Mouse (Mus musculus) liver, postnatal 0 days (tissue): ENCODE results near the gene Zfand6. TPM values are rescaled to one million over a fixed set of nuclear protein-coding genes. Genes with fewer than 3 reads are reported as not detected.

Experiments
- ATAC-seq: fragments of 200-750 bp; cut with Nextera tagmentation; 2 replicates; pipeline ENCODE4 v1.8.0; 2017; ENCODE audit warnings: mild to moderate bottlenecking, moderate library complexity
- DNase-seq: peaks from one replicate; pipeline ENCODE4 v3.0.0-alpha.2; 2016
- H3K27ac ChIP-seq: fragments of 300-500 bp; sonication (generic); 2 replicates; pipeline ENCODE4 v1.5.1; 2014; ENCODE audit warnings: antibody characterized with exemption, moderate library complexity, mild to moderate bottlenecking, low read depth
- H3K27me3 ChIP-seq: fragments of 300-500 bp; sonication (generic); 2 replicates; pipeline ENCODE4 v1.6.1; 2014; ENCODE audit warnings: low read length, control low read depth, mixed read lengths; ENCODE audit not compliant: insufficient read depth
- H3K36me3 ChIP-seq: fragments of 300-500 bp; sonication (generic); replicated peaks from 2 replicates; pipeline ENCODE4 v1.6.1; 2014; ENCODE audit warnings: mild to moderate bottlenecking, control low read depth, low read length, moderate library complexity, mixed read lengths; ENCODE audit not compliant: insufficient read depth
- H3K4me1 ChIP-seq: fragments of 300-500 bp; sonication (generic); 2 replicates; pipeline ENCODE4 v1.6.1; 2014; ENCODE audit warnings: antibody characterized with exemption, mild to moderate bottlenecking, control low read depth; ENCODE audit not compliant: insufficient read depth
- H3K4me2 ChIP-seq: fragments of 300-500 bp; sonication (generic); 2 replicates; pipeline ENCODE4 v1.6.1; 2014; ENCODE audit warnings: low read depth, mild to moderate bottlenecking, low read length, moderate library complexity, mixed read lengths
- H3K4me3 ChIP-seq: fragments of 300-500 bp; sonication (generic); 2 replicates; pipeline ENCODE4 v1.5.1; 2014; ENCODE audit warnings: low read depth, low read length
- H3K9ac ChIP-seq: fragments of 300-500 bp; sonication (generic); replicated peaks from 2 replicates; pipeline ENCODE4 v1.6.1; 2014; ENCODE audit warnings: mild to moderate bottlenecking, moderate library complexity
- H3K9me3 ChIP-seq: fragments of 300-500 bp; sonication (generic); 2 replicates; pipeline ENCODE4 v1.6.1; 2016; ENCODE audit warnings: mild to moderate bottlenecking, control low read depth, low read length, mixed read lengths
- CTCF ChIP-seq: sonication (generic); IDR thresholded peaks from 2 replicates; pipeline ENCODE4 v1.5.1; 2016; ENCODE audit warnings: antibody characterized with exemption, low read depth
- EP300 ChIP-seq: IDR thresholded peaks from 2 replicates; pipeline ENCODE4 v1.6.1; 2016; ENCODE audit warnings: antibody characterized with exemption, low read depth, mild to moderate bottlenecking
- WGBS: fragments of 180-500 bp; shearing (Covaris S2); extraction: QIAGEN DNeasy Blood & Tissue Kit; methylation state at CpG from one replicate; pipeline ENCODE4 v1.1.7; 2014; ENCODE audit not compliant: insufficient replicate concordance; 5-methylcytosine and 5-hydroxymethylcytosine counted together
- polyA plus RNA-seq: library from polyadenylated mRNA; unstranded; fragments of >200 nt; fragmentation: Nextera tagmentation; extraction: Ambion mirVana; gene quantifications from 2 replicates; pipeline ENCODE4 v1.2.1, GENCODE M21; 2015

Zfand6 gene
- polyA plus RNA-seq, 1 experiment from 2014 or later = 160 TPM

DNA sequence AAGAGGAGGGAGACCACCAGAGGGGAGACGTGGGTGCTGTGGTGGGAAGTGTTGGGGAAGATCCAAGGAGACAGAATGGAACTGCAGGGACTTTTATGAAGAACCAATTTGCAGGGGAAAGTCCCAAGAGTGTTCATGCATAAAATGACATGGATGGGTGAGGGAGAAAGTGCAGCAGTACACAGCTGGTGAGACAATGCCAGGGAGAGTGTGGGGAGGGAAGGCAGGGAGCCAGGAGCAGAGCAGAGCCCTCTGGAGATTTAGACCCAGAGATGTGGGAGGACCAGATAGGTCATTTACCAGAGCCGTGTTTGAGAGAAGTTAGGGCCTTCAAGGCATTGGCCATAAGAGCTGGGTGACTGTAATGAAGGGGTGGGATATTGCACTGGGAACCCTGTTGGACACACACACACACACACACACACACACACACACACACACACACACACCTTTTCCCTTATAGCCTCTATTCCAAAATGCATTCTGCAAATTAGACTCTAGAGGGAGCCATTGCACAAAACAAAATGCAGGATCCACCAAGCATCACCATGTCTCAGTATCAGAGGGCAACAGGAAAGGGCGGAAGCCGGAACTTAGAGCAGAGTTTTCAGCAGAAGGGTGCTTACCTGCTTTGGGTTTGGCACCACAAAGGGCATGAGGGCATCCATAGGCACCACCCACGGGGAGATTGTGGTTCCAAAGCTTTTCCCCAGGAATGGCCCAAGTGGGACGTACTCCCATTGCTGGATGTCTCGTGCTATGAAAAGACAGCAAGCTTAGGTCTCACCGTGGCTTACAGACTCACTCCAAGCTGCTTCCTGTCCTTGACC lies 95.5 kb downstream of the Zfand6 start:
- WGBS = 45% methylated on average over 8 of the region's 8 CpGs
- no peak overlapping the region for H3K4me2 ChIP-seq
- peak; percentile 57 for ATAC-seq

DNA sequence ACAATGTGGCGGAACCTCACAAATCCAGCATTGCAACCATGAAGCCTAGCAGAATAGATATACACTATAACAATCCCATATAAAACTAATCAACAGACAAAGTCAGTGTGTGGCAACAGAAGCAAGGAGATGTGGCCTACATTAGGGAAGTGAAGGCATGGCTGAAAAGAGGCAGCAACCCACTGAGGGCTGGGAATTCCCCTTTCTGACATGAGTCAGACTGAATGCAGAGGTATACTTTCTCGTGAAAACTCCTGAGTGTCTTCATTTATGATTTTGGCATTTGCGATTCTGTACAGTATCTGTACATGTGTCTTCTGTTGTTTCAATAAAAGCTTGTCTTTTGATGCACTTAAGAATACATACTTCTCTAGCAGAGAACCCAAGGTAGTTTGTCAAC lies 98.4 kb downstream of the Zfand6 start:
- no peak overlapping the region for H3K4me2 ChIP-seq
- H3K36me3 ChIP-seq = peaks cover 32% of the 10 kb centered on the region; the same call in 1 of the 2 replicates
- H3K9me3 ChIP-seq = no peaks in the 10 kb centered on the region
- H3K27me3 ChIP-seq = no peaks in the 10 kb centered on the region
- ATAC-seq (no peak), DNase-seq (no peak)
- H3K4me1 ChIP-seq = peaks cover 17% of the 10 kb centered on the region
- H3K27ac ChIP-seq = no peak overlapping the region
- H3K9ac ChIP-seq = no peak overlapping the region
- no peak overlapping the region for H3K4me3 ChIP-seq
- no peak for TF ChIP-seq EP300
- TF ChIP-seq CTCF = no peak
- WGBS = 80% methylated on average over 3 of the region's 3 CpGs

More for the DNA sequence above, 95.5 kb downstream of the Zfand6 start:
- Histone ChIP-seq H3K4me3 (no peak overlapping the region), H3K27ac (no peak overlapping the region), H3K9ac (no peak overlapping the region), H3K36me3 (0 out of 2 replicates have a peak, but pooled peaks cover 29% of the 10 kb centered on the region), H3K27me3 (no peaks in the 10 kb centered on the region), H3K9me3 (no peaks in the 10 kb centered on the region), H3K4me1 (no peaks in the 10 kb centered on the region)
- peak; percentile 50 for DNase-seq
- TF ChIP-seq EP300 = no peak
- peak; percentile 93 for TF ChIP-seq CTCF

DNA sequence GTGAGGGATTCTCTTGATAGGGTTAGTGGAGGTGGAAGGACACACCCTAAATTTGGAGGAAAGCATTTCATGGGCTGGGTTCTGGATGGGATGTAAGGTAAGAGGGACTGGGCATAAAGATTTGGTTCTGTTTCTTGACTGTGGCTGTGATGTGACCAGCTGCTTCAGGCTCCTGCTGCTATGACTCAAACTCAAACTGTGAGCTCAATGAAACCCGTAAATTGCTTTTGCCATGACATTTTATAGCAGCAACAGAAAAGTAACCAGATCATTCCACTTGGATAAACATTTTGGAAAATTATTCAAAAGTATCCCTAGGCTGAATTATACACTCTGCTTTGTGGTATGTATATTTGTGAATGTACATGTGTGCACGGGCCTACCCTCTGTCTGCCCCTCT lies 99.1 kb downstream of the Zfand6 start:
- no peaks in the 10 kb centered on the region for H3K27me3 ChIP-seq
- H3K4me1 ChIP-seq = peaks cover 19% of the 10 kb centered on the region
- no peaks in the 10 kb centered on the region for H3K9me3 ChIP-seq
- H3K4me3 ChIP-seq = no peak overlapping the region
- no peak overlapping the region for H3K4me2 ChIP-seq
- H3K9ac ChIP-seq = no peak overlapping the region
- no peak for TF ChIP-seq CTCF
- TF ChIP-seq EP300 = no peak
- no peak overlapping the region for H3K27ac ChIP-seq
- DNase-seq = no peak
- peaks cover 33% of the 10 kb centered on the region for H3K36me3 ChIP-seq
- 95% methylated on average over 2 of the region's 2 CpGs for WGBS
- ATAC-seq = no peak

DNA sequence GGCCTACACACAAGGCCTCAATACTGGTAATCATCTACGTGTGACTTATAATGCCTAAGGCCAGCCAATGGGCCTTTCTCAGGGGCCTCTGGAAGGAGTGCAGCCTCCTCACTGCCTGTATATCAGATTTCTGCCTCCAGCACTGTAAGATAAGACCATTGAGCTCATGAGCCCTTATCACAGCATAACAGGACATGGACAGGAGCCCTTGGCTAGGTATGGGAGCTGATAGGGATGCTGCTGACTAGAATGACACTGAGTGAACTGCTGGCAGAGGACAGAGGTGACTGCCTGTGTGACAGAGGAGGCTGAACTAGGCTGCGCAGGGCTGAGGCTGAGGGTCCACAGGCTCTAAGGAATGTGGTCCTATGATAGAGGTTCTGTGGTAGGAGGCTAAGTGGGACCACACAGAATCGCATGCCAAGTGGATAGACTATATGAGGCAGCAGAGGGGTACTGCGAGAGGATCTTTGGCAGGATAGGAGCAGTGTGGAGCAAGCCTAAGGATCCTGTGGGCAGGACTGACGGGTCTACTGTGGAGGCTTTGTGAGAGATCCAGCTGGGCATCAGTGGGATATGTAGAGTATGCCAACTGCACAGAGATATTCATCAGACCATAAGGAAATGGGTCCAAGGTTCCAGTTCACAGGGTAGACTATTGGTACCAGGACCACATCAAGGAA lies 102.5 kb downstream of the Zfand6 start:
- TF ChIP-seq CTCF = no peak
- peak; percentile 95 for TF ChIP-seq EP300
- H3K27ac ChIP-seq = no peak overlapping the region
- DNase-seq = no peak
- peak; percentile 79 for ATAC-seq
- WGBS = 67% methylated on average over 5 of the region's 5 CpGs
- H3K4me3 ChIP-seq = no peak overlapping the region
- no peaks in the 10 kb centered on the region for H3K27me3 ChIP-seq
- no peak overlapping the region for H3K9ac ChIP-seq
- peaks cover 19% of the 10 kb centered on the region for H3K4me1 ChIP-seq
- H3K9me3 ChIP-seq = no peaks in the 10 kb centered on the region
- peak overlapping the region; percentile 41 for H3K4me2 ChIP-seq
- H3K36me3 ChIP-seq = peaks cover 19% of the 10 kb centered on the region

DNA sequence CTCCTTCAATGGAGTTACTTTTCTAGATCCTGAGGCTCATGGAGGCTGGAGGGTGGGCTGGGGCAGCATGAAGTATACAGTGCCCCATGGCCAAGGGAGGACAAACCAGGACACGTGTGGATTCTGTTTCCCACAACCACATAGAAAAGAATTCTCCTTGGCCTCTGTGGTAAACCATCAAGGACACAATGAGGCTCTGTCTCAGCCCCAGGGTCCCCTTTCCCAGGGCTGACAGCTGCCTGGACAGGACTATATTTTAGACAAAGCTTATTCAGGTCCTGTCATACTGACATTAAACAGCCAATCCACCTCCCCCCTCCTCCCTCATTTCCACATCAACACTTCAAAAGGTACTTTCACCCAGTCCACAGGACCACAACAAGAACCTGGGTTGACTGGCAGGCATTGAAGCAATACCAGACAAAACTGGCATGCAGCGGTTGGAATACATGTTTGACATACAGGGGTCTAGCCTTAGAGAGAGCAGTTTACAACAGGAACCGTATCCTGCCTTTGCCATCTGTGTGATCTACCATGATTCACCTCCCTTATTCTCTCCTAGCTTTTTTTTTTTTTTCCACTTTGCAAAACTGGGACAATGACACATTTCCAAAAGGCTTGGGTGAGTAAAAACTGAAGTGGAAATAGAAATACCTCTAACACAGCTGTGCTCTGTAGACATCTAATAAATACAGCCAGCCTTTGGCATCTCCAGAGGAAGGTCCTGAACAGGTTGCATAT lies 103.2 kb downstream of the Zfand6 start:
- Histone ChIP-seq H3K9ac (no peak overlapping the region), H3K36me3 (peaks cover 17% of the 10 kb centered on the region), H3K27me3 (no peaks in the 10 kb centered on the region), H3K27ac (0 out of 2 replicates have a peak overlapping the region, but pooled peaks have one; percentile 16), H3K4me3 (no peak overlapping the region), H3K9me3 (no peaks in the 10 kb centered on the region), H3K4me1 (peaks cover 19% of the 10 kb centered on the region), H3K4me2 (no peak overlapping the region)
- WGBS = 77% methylated on average over 3 of the region's 3 CpGs
- ATAC-seq = no peak
- TF ChIP-seq EP300 (no peak), CTCF (no peak)
- DNase-seq = no peak

DNA sequence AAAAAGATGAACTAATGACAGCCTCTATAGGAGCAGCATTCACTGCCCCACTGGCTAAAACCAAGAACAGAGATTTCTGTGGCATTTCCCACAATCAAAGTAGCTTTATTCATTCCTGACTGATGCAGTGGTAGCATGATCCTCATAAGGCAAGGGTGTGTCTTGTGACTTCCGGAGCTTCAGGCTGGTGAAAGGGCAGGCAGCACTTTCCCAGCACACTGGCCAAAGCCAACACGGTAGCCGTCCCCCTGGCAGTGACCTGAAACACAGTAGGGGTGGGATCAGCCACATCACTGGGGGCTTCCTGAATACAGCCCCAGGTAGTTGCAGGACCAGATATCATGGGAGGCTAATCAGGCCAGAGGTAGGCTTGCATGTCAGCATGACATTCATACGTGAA lies 104.7 kb downstream of the Zfand6 start:
- Histone ChIP-seq H3K9ac (no peak overlapping the region), H3K4me3 (no peak overlapping the region), H3K4me2 (no peak overlapping the region), H3K4me1 (peaks cover 19% of the 10 kb centered on the region), H3K36me3 (peaks cover 13% of the 10 kb centered on the region), H3K27me3 (no peaks in the 10 kb centered on the region), H3K27ac (no peak overlapping the region), H3K9me3 (no peaks in the 10 kb centered on the region)
- 91% methylated on average over 4 of the region's 4 CpGs for WGBS
- DNase-seq = no peak
- ATAC-seq = no peak
- TF ChIP-seq EP300 (no peak), CTCF (no peak)
